Mouse (Mus musculus) adrenal gland, adult 18-20 months (tissue): ENCODE results near the gene Pqbp1. TPM values are rescaled to one million over a fixed set of nuclear protein-coding genes. Genes with fewer than 3 reads are reported as not detected.
"Not testable (repeated sequence)": the region's sequence is repeated elsewhere in the genome, so short reads cannot be mapped to it uniquely, and the experiment has no call there.

Experiments used
- DNase-seq, 2 experiments: peaks; one replicate each; pipeline ENCODE4 v3.0.0; 2021 to 2022; ENCODE audit warnings: low spot score in 2 of 2
- long read RNA-seq, 2 experiments: library from polyadenylated mRNA; stranded (forward); transcript quantifications; one replicate each; pipeline ENCODE4 v2.0.0; 2021
- total RNA-seq, 2 experiments: library from RNA; stranded (reverse); gene quantifications; 1 replicate in 1 of 2; 2 replicates in 1 of 2; pipeline ENCODE4 v1.2.3; 2021

The Pqbp1 gene
- 100 to 1,000 TPM in 1 of 2 experiments, 10 to 100 TPM in 1; 97.4 to 121 TPM for total RNA-seq
- long read RNA-seq, experiment 1, transcript Pqbp1-203 (7 exons, 1,148 nt) = minor isoform, 9 of 31 reads
- long read RNA-seq, experiment 1, transcript Pqbp1-201 (7 exons, 1,104 nt) = major isoform, 17 of 31 reads
- long read RNA-seq, experiment 1, partial matches to known transcripts = 2 of 31 reads
- long read RNA-seq, experiment 1, other reads (novel, unspliced or antisense) = 2 of 31 reads
- long read RNA-seq, experiment 2, transcript Pqbp1-202 (6 exons, 1,374 nt) = minor isoform, 5 of 95 reads
- long read RNA-seq, experiment 2, transcript Pqbp1-203 (7 exons, 1,148 nt) = major isoform, 45 of 95 reads
- long read RNA-seq, experiment 2, transcript Pqbp1-201 (7 exons, 1,104 nt) = minor isoform, 32 of 95 reads
- long read RNA-seq, experiment 2, partial matches to known transcripts = 3 of 95 reads
- long read RNA-seq, experiment 2, other reads (novel, unspliced or antisense) = 10 of 95 reads

DNA sequence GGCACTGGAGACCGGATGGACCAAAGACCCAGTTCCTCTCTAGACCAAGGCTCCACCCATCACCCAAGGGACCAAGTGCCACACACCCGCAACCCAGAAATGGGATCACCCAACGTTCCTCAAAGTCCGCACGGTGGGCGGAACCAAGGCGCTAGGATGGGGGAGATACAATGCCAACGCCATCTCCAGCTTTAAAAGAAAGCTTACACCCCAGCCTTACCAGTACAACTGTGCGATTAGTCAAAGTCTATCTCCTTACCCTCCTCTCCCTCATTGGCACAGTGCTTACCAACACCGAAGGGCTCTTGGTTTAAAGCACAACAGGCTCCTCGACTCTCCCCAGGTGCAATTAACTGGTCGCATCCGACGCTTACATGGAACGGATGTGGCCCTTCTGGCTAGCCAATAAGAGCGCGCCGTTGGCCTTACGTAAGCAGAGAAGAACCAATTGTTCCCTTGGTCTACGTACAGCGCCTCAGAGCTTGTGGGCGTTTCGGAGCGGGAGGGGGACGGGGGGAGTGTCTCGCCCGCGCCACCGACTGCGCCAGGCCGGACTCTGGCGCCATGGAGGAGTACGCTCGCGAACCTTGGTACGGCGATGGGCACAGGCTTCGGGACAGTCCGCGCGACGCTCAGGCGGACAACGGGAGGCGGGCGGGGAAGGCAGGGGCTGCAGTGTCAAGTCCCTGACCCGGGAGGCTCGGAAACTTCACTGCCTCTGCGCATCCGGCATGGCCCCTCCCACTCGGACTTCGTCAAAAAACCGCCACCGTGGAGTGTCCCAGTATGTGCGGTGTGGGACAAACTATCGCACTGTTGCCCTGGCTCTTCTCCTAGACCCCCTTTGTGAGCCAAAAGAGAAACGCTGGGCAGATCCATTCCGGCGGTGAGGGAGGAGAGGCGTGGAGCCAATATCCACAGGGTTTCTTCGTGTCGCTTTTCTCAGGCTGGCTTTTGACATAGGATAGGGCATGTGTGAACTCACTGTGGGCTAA is at the start of gene Pqbp1, which contains the start of gene Timm17b:
TSS of gene Pqbp1 (minus strand) at position 390 of the 995 bp plus-strand sequence.
TSS of gene Timm17b (plus strand) at position 478 of the 995 bp plus-strand sequence.
- DNase-seq = peak; percentile 67 to 68

DNA sequence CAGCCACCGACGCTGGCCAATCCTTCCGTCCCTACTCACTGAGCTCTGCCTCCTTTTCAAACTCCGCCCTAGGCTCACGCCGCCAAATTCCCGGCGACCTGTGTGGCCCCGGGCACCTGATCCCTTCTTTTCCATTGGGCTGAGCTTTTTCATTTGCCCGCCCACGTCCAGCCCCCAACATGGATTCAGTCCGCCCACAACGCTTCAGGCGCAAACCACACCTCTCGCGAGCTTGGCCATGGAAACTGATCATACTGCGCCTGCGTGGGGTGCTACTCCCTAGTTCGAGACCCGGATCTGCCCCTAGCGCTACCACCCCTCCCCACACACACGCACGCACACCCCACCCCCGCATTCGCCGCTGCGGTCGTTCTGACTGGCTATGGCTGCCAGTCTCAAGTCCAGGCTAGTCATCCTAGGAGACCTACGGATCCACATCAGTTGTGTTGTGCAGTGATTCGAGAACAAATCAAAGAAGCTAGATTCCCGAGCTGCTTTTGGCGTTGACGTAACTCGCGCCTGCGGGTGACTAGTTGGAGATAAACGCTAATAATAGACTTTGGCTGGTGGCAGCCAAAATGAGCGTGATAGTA is 48.9 kb upstream of the Pqbp1 start:
- peak; percentile 73 for DNase-seq

DNA sequence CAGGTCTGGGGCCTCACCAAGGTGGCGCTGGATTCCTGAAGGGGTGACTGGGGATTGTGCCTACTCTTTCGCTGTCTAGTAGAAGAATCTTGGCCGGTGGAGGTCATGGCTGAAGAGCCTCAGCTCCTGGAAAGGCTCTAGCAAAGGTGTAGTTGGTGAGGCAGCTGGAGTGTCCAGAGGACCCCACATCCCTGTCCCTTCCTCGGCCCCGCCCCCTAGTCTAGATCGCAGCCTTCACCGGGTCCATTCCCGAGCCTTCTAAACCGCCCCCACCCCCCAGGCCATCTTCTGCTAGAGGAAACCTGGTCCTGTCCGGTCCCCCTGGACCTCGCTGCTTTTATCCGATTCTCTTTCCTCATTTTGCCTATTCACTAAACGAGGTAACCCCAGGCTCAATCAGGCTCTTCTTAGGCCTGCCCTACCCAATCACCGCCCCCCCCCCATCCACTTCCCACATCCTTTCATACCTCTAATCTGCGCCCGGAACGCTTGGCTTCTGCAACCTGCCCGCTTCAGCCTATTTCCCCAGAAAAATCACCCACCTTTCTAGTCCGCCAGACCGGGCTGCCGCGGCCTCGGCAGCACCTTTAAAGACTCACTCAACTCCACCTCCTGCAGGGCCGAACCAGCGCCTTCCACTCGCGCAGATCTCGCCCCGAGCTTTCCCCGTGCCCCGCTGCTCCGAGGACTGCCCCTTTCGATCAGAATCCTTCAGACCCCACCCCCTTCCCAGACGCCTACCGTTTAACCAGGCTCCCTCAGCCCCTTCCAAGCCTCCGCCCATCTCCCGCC is 48.2 kb upstream of the Pqbp1 start, which contains the start of gene Hdac6:
TSS of gene Hdac6 (minus strand) at position 782 of the 792 bp plus-strand sequence.
- DNase-seq = no peak

DNA sequence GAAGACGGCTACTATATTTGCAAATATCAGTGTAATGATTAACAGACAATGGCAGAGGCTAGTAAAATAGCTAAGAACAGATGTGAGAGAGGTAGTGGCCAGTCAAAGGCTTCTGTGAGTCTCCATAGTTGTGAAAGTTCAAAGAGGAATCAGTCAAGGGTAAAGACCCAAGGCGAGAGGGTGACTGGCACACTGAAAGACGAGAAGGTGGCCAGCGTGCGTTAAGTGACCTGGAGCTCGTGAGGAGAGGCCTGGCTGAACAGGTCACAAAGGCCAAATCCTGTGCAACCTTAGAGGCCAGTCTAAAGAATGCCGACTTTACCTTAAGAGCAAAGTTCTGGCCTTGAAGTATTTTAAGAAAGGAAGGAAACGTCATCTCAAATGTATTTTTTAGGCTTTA is 46.5 kb upstream of the Pqbp1 start:
- no peak for DNase-seq

DNA sequence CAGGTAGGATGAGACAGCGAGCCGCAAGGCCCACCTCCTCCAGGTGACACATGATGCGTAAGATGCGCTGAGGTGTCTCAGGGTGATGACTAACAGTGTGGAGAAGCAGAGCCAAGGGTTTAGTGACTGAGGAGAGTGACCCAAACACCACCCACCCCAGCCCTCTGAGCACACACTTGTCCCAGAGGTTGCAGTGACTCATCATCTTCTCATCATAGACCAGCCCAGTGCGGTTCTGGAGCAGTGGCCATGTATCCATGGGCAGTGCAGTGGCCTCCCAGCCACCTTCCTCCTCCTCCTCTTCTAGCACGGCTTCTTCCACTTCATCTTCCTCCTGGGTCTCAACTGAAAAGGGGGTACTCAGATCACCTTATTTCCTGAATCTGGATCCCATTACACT is 38.6 kb upstream of the Pqbp1 start:
- no peak for DNase-seq

DNA sequence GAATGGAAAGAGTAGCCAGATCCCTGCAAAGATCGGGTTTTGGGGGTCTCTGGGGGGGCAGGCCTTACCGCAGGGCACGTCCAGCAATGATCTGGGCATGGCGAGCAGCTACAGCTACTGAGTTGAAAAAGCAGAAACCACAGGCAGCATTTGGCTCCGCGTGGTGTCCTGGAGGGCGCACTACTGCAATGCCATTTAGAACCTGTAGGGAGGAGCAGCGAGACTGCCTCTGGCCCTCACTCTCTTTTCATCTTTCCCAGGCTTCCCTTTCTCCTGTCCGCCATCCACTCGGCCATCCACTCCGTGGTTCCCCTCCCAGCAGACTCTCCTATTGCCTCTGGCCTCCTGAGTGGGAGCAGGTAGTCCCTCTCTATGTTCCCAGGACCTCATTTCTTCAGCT is 37.8 kb upstream of the Pqbp1 start:
- DNase-seq = no peak

DNA sequence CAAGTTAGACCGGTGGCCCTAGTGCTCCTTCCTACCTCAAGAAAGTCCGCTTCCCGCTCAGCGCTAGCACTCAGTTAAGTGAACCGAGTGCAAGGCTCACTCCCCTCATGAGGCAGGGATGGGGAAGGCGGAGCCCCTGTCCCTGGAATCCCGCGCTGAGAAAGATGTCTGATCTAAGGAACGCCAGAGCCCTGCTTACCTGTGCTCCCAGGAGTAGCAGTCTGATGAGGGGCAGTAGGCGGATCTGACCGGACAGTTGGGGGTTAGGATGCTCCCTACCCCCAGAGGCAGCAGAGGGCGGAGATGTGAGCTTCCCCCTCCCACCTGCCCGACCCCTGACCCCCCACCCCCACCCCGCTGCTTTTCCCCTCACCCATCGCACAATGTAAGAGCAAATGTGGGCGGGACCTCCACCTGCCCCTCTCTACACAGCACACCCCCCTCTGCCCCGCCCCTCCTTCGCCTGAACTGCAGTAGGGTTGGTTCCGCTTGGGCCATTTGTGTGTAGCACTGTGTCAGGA is 29.3 kb upstream of the Pqbp1 start, which contains the start of gene Eras:
TSS of gene Eras (minus strand) at position 338 of the 521 bp plus-strand sequence.
- DNase-seq = no peak

DNA sequence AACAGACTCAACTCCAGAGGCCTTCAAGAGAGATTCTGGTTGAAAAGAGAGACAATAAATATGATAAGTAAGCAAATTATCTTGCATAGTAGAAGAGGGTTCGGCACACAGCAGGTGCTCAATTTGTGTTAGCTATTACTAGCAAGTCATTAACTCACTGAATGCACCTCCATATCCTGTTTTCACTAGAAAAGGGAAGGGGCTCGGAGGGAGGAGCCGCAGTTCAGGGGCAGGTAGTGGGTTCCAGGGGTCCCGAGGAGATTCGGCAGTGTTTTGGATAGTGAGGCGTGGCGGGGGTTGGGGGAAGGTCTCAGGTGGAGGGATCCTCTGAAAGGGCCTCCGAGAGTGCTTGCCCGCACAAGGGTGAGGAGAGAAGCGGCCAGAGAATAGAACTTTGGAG is 28.0 kb upstream of the Pqbp1 start:
- DNase-seq = no peak

DNA sequence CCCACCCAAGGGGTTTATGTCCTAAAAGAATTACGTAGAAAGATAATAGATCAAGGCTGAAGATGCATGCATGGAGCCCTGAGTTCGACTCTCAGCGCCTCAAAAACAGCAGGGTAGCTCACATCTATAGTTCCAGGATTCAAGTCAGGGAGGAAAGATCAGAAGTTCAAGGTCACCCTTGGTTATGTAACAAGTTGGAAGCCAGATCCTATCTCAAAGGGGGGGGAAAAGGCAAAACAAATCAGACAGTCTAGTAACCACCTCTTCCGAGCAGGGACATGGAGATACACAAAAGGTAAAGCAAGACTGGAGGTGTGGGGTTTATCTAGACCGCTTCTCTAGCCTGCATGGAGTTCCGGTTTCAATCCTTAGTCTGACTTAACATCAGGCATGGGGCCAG is 27.2 kb upstream of the Pqbp1 start:
- no peak for DNase-seq

DNA sequence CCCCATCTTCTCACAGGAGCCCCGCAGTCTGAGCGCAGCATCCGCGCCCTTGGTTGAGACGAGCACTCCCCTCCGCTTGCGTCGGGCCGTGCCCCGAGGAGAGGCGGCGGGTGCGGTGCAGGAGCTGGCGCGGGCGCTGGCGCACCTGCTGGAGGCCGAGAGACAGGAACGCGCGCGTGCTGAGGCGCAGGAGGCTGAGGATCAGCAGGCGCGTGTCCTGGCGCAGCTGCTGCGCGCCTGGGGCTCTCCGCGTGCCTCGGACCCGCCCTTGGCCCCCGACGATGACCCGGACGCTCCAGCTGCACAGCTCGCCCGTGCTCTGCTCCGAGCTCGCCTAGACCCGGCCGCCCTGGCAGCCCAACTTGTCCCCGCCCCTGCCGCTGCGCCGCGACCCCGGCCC is 23.0 kb upstream of the Pqbp1 start:
- no peak for DNase-seq

DNA sequence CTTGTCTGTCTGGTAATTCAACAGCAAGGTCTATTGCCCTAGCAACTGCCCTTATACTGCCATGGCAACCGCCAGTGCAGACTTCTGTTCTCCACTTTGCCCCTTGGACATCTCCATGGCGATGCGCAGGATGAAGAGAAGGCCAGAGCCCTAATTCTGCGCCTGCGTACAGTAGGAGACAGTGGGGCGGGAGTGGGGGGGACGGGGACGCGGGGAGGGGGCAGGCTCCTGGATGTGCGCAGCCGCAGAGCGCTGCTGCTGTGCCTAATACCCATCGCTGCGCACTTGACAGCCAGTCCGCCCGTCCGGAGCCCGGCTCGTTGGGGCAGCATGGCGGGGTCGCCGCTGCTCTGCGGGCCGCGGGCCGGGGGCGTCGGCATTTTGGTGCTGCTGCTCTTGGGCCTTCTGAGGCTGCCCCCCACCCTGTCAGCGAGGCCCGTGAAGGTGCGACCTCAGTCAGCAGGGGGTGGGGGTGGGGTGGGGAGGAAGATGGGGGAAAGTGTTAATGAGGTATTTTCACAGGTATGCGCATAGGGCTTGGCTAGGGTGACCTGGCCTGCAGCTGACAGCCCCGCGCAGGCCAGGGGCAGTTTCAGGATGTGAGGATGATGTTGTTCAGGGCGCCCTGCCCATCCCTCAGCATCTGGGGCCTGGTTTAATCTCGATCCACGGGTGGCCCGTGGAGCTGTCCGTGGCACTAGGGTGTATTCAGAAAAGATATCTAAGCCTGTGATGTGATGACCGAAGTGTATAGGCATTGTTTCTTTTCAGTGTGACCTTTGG is 20.7 kb upstream of the Pqbp1 start, which contains the start of gene Pcsk1n:
TSS of gene Pcsk1n (plus strand) at position 222 of the 783 bp plus-strand sequence.
- no peak for DNase-seq

DNA sequence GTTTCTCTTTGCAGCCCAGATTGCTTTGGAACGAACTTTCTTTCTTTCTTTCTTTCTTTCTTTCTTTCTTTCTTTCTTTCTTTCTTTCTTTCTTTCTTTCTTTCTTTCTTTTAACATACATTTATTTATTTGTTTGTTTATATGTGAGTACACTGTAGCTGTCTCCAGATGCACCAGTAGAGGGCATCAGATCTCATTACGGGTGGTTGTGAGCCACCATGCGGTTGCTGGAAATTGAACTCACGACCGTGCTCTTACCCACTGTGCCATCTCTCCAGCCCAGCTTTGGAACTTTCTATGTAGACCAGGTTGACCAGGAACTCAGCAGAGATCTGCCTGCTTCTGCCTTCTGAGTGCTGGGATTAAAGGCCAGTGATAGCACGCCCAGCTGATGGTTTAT is 18.9 kb upstream of the Pqbp1 start:
- not testable (repeated sequence) for DNase-seq

DNA sequence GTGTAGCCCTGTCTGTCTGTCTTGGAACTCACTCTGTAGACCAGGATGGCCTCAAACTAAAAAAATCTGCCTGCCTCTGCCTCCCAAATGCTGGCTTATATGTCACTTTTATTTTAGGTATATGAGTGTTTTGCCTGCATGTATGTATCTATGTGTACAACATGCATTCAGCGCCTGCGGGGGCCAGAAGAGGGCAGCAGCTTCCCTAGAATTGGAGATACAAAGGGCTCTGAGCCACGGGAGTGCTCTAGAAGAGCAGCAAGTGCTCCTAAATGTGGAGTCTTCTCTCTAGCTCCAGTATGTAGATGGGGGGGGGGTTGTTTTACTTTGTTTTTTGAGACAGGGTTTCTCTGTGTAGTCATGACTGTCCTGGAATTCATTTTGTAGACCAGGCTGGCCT is 16.6 kb upstream of the Pqbp1 start:
- DNase-seq = not testable (repeated sequence)

DNA sequence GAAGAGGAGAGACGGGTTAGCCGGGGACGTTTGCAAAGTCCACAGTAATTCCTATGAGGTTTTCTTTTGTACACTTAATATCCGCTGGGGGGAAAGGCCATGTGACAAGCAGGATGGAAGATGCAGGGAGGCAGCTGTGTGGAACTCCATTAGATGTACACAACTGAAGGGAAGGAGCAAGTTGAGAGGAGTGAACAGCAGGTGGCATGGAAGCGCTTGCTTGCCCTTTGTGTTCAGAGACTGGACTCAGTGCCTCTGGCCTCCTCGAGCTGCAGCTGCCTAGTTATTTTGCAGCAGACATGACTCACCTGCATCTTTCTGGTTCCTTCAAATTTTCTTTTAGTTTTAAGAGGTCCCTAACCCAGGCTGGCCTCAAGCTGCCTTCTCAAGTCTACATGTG is 11.4 kb upstream of the Pqbp1 start:
- no peak for DNase-seq

DNA sequence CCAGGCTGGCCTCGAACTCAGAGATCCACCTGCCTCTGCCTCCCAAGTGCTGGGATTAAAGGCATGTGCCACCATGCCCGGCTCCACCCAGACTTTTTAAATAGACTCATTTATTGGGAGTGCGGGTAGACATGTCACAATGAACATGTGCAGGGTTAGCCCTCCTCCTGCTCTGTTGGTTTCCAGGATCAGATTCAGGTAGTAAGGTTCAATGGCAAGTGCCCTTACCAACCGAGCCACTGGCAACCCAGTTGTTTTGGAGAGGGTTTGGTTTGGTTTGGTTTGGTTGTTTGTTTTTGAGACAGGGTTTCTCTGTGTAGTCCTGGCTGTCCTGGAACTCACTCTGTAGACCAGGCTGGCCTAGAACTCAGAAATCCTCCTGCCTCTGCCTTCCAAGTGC is 10.2 kb upstream of the Pqbp1 start, which contains the start of gene Gm10490:
TSS of gene Gm10490 (plus strand) at position 301 of the 400 bp plus-strand sequence.
- DNase-seq = not testable (repeated sequence)

DNA sequence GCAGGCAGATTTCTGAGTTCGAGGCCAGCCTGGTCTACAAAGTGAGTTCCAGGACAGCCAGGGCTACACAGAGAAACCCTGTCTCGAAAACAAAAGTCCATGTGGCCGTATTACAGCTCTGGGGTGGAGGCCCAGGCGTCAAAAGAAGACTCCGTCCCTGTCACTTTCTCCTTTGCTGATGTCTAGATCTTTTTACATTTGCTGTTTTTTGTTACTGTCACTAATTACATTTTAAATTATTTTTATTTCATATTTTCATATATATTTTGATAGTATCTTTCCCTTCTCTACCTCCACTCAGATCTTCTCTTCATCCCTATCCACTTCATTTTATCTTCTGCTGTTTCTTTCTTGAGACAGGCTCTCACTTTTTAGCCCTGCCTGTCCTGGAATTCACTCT is 8.7 kb upstream of the Pqbp1 start, which contains the start of gene Gm10491:
TSS of gene Gm10491 (minus strand) at position 101 of the 400 bp plus-strand sequence.
- no peak for DNase-seq

DNA sequence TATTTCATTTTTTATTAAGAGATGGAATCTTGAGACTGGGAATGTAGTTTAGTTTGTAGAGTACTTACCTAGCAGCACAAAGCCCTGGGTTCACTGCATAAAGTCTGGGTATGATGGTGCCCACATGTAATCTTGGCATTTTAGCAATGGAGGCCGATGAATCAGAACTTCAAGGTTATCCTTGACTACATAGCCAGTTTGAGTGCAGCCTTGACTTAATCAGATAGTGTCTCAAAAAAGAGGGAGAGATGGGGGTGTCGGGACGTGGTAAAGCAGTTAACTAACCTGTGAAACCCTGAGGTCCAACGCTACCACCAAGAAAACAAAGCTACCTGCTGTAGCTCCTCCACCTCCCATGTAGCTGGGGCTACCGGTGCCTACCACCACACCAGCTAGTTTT is 5.4 kb upstream of the Pqbp1 start:
- no peak for DNase-seq

DNA sequence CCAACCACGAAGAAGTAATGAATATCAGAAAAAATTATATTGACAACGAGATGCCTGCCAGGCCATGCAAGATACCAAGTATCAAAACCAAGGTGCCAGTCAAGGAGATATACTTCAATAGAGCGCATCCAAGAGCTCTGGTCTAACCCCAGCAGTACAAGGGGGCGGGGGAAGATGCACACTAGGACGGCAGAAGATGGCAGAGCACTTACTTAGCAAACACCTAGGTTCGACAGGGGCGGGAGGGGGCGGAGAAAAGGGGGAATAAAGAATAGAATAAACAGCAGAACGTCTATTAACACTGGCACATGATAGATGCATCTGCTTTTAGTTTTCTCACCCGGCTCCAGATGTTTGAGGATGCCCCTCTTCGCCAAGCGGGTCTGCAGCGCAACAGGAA is 858 bp downstream of the Pqbp1 start:
- DNase-seq = no peak
